36 mouse cellular contexts compared by ENCODE assay signal in the genomic region with DNA sequence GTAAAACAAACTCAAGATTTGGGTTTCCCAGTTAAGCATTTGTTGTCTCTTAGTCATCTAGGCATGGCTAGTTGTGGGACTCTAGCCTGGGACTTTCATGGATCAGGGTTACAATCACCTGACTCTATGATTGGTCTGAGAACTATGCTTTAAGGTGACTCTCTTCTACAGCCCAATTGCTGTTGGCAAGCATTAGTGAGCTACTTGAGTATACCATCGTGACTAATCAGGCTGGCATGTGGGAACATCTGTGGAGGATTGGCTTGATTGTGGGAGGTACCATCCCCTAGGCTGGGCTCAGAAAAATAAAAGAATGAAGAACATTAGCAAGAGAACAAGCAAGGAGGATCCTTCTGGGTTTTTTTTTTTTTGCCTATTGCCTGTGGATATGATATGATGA. TPM values are rescaled to one million over a fixed set of nuclear protein-coding genes. Genes with fewer than 3 reads are reported as not detected.
"Had no signal": no experiment of that assay in that cellular context is flagged by ENCODE, and none has a peak within 500 bp of the region (broad histone marks: within the 10 kb centered on the region; RNA-seq: fewer than 3 reads in every experiment).

No protein-coding gene starts in this region.

- H3K27ac ChIP-seq: gastrocnemius, adult 2 months; heart, embryonic 10.5 days; hindbrain, embryonic 14.5 days; intestine, embryonic 15.5 days; layer of hippocampus, adult 2 months; left cerebral cortex, adult 2 months; limb, embryonic 10.5 days; limb, embryonic 12.5 days; liver, embryonic 13.5 days; liver, embryonic 15.5 days had no signal

- H3K4me3 ChIP-seq: gastrocnemius, adult 2 months; heart, embryonic 10.5 days; heart, embryonic 12.5 days; intestine, embryonic 15.5 days; layer of hippocampus, adult 2 months; left cerebral cortex, adult 2 months; limb, embryonic 10.5 days; limb, embryonic 12.5 days; liver, embryonic 13.5 days; liver, embryonic 15.5 days had no signal

- H3K4me2 ChIP-seq: heart, embryonic 12.5 days; hindbrain, embryonic 14.5 days; intestine, embryonic 15.5 days; limb, embryonic 12.5 days; liver, embryonic 11.5 days; liver, embryonic 13.5 days; liver, embryonic 15.5 days had no signal

- DNase-seq: gastrocnemius, adult 2 months; gastrocnemius, postnatal 10 days; gastrocnemius, postnatal 25 days; heart, adult 18-20 months; heart, postnatal 10 days; heart, postnatal 36 days; kidney, adult 18-20 months; kidney, adult 8-10 months; kidney, postnatal 10 days; kidney, postnatal 25 days; kidney, postnatal 4 days; liver; liver, embryonic 13.5 days; liver, postnatal 0 days had no signal

- ATAC-seq: hindbrain, embryonic 16.5 days; inflammation-experienced regulatory T-cells, adult 6 months; intestine, embryonic 15.5 days; intestine, postnatal 0 days; liver, postnatal 0 days had no signal

- H3K27me3 ChIP-seq: heart, embryonic 12.5 days; intestine, embryonic 15.5 days; liver, embryonic 13.5 days; liver, embryonic 15.5 days had no signal

- H3K36me3 ChIP-seq: heart, embryonic 10.5 days; heart, embryonic 12.5 days; intestine, embryonic 15.5 days; limb, embryonic 10.5 days; limb, embryonic 12.5 days; liver, embryonic 13.5 days; liver, embryonic 15.5 days had no signal

- H3K9me3 ChIP-seq: heart, embryonic 10.5 days; intestine, embryonic 15.5 days; limb, embryonic 10.5 days; limb, embryonic 12.5 days; liver, embryonic 13.5 days; liver, embryonic 15.5 days had no signal

- H3K4me1 ChIP-seq: heart, embryonic 10.5 days; heart, embryonic 12.5 days; intestine, embryonic 15.5 days; liver, embryonic 13.5 days; liver, embryonic 15.5 days had no signal

- H3K9ac ChIP-seq: heart, embryonic 12.5 days; hindbrain, embryonic 14.5 days; intestine, embryonic 15.5 days; limb, embryonic 12.5 days; liver, embryonic 13.5 days; liver, embryonic 15.5 days; liver, postnatal 0 days had no signal

RNA-seq across cellular contexts. Expression of a gene that starts 33.8 kb away (rescaled TPM):
- total RNA-seq: gastrocnemius, adult 2 months; gastrocnemius, postnatal 10 days; gastrocnemius, postnatal 25 days; heart, adult 18-20 months; heart, adult 8-10 months; heart, postnatal 10 days; heart, postnatal 36 days; hematopoietic stem cell, adult 5-6 weeks; left cerebral cortex, postnatal 14 days had no signal
- polyA plus RNA-seq: gonadal fat pad, adult 2 months; heart, embryonic 10.5 days; heart, embryonic 12.5 days; heart, embryonic 14.5 days; heart, embryonic 16.5 days; hindbrain, embryonic 11.5 days; hindbrain, embryonic 14.5 days; inflammation-experienced regulatory T-cells, adult 6 months; intestine, embryonic 15.5 days; intestine, postnatal 0 days; kidney, embryonic 14.5 days; kidney, embryonic 16.5 days; limb, embryonic 10.5 days; limb, embryonic 12.5 days; liver, embryonic 11.5 days; liver, embryonic 13.5 days; liver, embryonic 15.5 days; liver, postnatal 0 days had no signal
